Mouse (Mus musculus) stomach, postnatal 0 days (tissue): ENCODE measurements around the gene Fnip1. TPM values are rescaled to one million over a fixed set of nuclear protein-coding genes. Genes with fewer than 3 reads are reported as not detected.

Source experiments
- ATAC-seq: fragments of 200-750 bp; cut with Nextera tagmentation; 2 replicates; pipeline ENCODE4 v1.8.0; 2017; ENCODE audit not compliant: low FRiP score, low TSS enrichment
- DNase-seq: peaks from one replicate; pipeline ENCODE4 v3.0.0-alpha.2; 2016; ENCODE audit warnings: low spot score
- H3K27ac ChIP-seq: fragments of 300-500 bp; sonication (generic); replicated peaks from 2 replicates; pipeline ENCODE4 v1.5.1; 2014; ENCODE audit warnings: mild to moderate bottlenecking, control low read depth
- H3K27me3 ChIP-seq: fragments of 300-500 bp; sonication (generic); 2 replicates; pipeline ENCODE4 v1.6.1; 2014; ENCODE audit warnings: low read length; ENCODE audit not compliant: control insufficient read depth, insufficient read depth
- H3K36me3 ChIP-seq: fragments of 300-500 bp; sonication (generic); 2 replicates; pipeline ENCODE4 v1.6.1; 2014; ENCODE audit warnings: low read length, mixed read lengths; ENCODE audit not compliant: control insufficient read depth, insufficient read depth
- H3K4me1 ChIP-seq: fragments of 300-500 bp; sonication (generic); replicated peaks from 2 replicates; pipeline ENCODE4 v1.6.1; 2014; ENCODE audit warnings: antibody characterized with exemption; ENCODE audit not compliant: control insufficient read depth, insufficient read depth
- H3K4me2 ChIP-seq: fragments of 300-500 bp; sonication (generic); replicated peaks from 2 replicates; pipeline ENCODE4 v1.6.1; 2014; ENCODE audit warnings: low read depth, mild to moderate bottlenecking, control low read depth, moderate library complexity
- H3K4me3 ChIP-seq: fragments of 300-500 bp; sonication (generic); 2 replicates; pipeline ENCODE4 v1.5.1; 2014; ENCODE audit warnings: low read depth, low read length, control low read depth
- H3K9ac ChIP-seq: fragments of 300-500 bp; sonication (generic); 2 replicates; pipeline ENCODE4 v1.6.1; 2014; ENCODE audit warnings: mild to moderate bottlenecking, low read length, control low read depth, mixed read lengths
- H3K9me3 ChIP-seq: fragments of 300-500 bp; sonication (generic); 2 replicates; pipeline ENCODE4 v1.6.1; 2016; ENCODE audit warnings: low read length; ENCODE audit not compliant: control insufficient read depth
- CTCF ChIP-seq: IDR thresholded peaks from 2 replicates; pipeline ENCODE4 v1.5.1; 2016; ENCODE audit warnings: antibody characterized with exemption, low read depth, mild to moderate bottlenecking, moderate library complexity
- EP300 ChIP-seq: optimal IDR thresholded peaks from 2 replicates; pipeline ENCODE3; 2016; ENCODE audit warnings: antibody characterized with exemption
- WGBS: fragments of 180-500 bp; shearing (Covaris S2); extraction: QIAGEN DNeasy Blood & Tissue Kit; methylation state at CpG from one replicate; pipeline ENCODE4 v1.1.7; 2014; 5-methylcytosine and 5-hydroxymethylcytosine counted together
- polyA plus RNA-seq: library from polyadenylated mRNA; unstranded; fragments of >200 nt; fragmentation: Nextera tagmentation; extraction: Ambion mirVana; gene quantifications from 2 replicates; pipeline ENCODE4 v1.2.1, GENCODE M21; 2015

Fnip1 gene
- polyA plus RNA-seq, 1 experiment from 2014 or later, result 5.1 TPM

GRCm38 (mm10) chr11:54404885-54405284, 33.1 kb upstream of the Fnip1 start:
- Histone ChIP-seq H3K9me3 (no peaks in the 10 kb centered on the region), H3K36me3 (no peaks in the 10 kb centered on the region)
- 72% methylated on average over 4 of the region's 4 CpGs for WGBS

GRCm38 (mm10) chr11:54406930-54407546, 31.0 kb upstream of the Fnip1 start:
- TF ChIP-seq CTCF (no peak), EP300 (no peak)
- WGBS, result 74% methylated on average over 4 of the region's 4 CpGs
- Histone ChIP-seq H3K4me3 (no peak overlapping the region), H3K36me3 (no peaks in the 10 kb centered on the region), H3K9ac (no peak overlapping the region), H3K27me3 (no peaks in the 10 kb centered on the region), H3K4me2 (no peak overlapping the region), H3K9me3 (no peaks in the 10 kb centered on the region), H3K4me1 (no peaks in the 10 kb centered on the region), H3K27ac (no peak overlapping the region)
- DNase-seq (no peak), ATAC-seq (no peak)

More at GRCm38 (mm10) chr11:54404885-54405284, 33.1 kb upstream of the Fnip1 start:
- Histone ChIP-seq H3K27ac (no peak overlapping the region), H3K4me2 (no peak overlapping the region), H3K9ac (no peak overlapping the region), H3K4me3 (no peak overlapping the region), H3K27me3 (no peaks in the 10 kb centered on the region), H3K4me1 (no peaks in the 10 kb centered on the region)
- DNase-seq (no peak), ATAC-seq (no peak)
- TF ChIP-seq CTCF, result no peak
- no peak for TF ChIP-seq EP300

DNA sequence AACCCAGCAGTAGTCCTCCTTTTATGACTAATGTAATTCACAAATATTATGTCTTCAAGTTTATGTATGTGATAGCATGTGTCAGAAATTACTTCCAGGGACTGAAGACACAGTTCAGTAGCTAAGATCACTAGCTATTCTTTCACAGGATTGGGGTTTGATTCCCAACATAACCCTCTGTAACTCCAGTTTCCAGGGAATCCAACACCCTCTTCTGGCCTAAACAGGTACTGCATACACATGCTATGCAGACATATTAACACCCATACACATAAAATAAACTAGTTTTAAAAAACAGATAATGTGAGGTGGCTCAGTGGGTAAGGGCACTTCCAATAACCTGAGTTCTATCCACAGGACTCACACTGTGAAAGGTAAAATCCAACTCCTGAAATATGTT, 27.4 kb upstream of the Fnip1 start:
- ATAC-seq (no peak), DNase-seq (no peak)
- no peaks in the 10 kb centered on the region for H3K4me1 ChIP-seq
- no peaks in the 10 kb centered on the region for H3K27me3 ChIP-seq
- H3K4me3 ChIP-seq, result no peak overlapping the region
- no peaks in the 10 kb centered on the region for H3K36me3 ChIP-seq
- no peak overlapping the region for H3K27ac ChIP-seq
- H3K9ac ChIP-seq, result no peak overlapping the region
- no peak overlapping the region for H3K4me2 ChIP-seq
- TF ChIP-seq EP300 (no peak), CTCF (peak; percentile 46)
- no peaks in the 10 kb centered on the region for H3K9me3 ChIP-seq

DNA sequence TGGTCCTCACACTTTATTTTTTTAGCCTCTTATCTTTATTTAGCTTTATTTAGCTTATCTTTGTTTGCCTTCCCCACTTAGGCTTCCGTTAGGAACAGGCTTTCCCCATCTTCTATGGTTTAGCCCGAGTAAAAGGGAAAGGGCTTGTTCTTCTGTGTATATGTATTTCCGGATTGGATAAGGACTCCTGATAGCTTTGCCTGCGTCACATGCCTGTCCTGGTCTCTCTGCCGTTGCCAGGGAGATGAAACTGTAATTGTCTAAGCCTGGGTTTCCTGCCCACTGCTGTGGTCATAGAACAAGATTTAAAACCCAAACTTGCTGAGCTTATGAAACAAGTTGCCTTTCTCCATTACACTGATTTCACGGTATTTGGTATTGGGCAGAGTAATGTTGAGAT, 25.0 kb upstream of the Fnip1 start:
- peak; percentile 78 for ATAC-seq
- DNase-seq, result peak; percentile 33
- no peak overlapping the region for H3K4me2 ChIP-seq
- TF ChIP-seq CTCF, result no peak
- H3K9ac ChIP-seq, result no peak overlapping the region
- no peaks in the 10 kb centered on the region for H3K27me3 ChIP-seq
- no peaks in the 10 kb centered on the region for H3K4me1 ChIP-seq
- WGBS, result 10% methylated on average over 6 of the region's 6 CpGs
- H3K9me3 ChIP-seq, result no peaks in the 10 kb centered on the region
- no peaks in the 10 kb centered on the region for H3K36me3 ChIP-seq
- H3K27ac ChIP-seq, result no peak overlapping the region
- no peak overlapping the region for H3K4me3 ChIP-seq

DNA sequence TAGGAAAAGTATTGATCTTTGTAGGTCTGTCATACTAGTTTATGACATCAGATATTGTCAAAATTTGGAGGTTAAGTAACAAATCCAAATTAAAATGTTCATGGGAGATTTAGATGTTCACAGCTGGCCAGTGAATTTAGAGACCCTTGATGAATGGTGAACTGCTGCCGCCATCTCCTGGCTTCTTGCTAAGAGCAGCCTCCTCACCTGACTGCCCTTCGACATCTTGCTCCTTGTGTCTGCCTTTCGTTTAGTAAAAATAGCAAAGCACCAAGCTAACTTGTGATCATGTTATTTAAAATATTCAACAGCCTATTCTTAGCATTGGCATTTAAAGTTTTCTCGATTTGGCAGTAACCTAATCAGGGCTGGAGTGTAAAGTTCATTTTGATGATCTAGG, 15.0 kb upstream of the Fnip1 start:
- Histone ChIP-seq H3K4me3 (no peak overlapping the region), H3K9ac (no peak overlapping the region), H3K9me3 (no peaks in the 10 kb centered on the region), H3K27ac (no peak overlapping the region), H3K4me1 (no peaks in the 10 kb centered on the region), H3K36me3 (no peaks in the 10 kb centered on the region), H3K27me3 (no peaks in the 10 kb centered on the region), H3K4me2 (no peak overlapping the region)
- WGBS, result 76% methylated on average over 4 of the region's 4 CpGs
- DNase-seq, result no peak
- TF ChIP-seq CTCF (0 out of 2 replicates have a peak, but pooled peaks have one; percentile 23), EP300 (no peak)
- no peak for ATAC-seq

DNA sequence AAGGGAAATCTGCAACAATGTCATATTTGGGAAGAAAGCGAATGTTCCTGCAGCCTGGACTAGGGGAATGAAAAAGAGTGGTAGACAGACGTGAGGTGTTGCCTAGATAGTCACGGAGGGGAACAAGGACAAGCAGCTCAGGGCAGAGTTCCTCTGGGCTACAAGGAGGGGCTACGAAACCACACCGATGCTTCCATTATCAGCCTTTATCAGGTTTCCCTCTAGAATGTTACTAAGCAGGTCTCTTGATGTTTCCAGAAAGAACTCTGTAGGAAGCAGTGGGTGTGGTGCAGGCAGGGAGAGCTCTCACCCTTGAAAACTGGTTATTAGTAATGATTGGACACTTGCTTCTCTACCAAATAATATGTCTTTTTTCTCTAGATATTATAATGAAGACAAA, 11.7 kb upstream of the Fnip1 start:
- H3K36me3 ChIP-seq, result no peaks in the 10 kb centered on the region
- no peak for ATAC-seq
- H3K27me3 ChIP-seq, result no peaks in the 10 kb centered on the region
- no peak overlapping the region for H3K4me3 ChIP-seq
- H3K9me3 ChIP-seq, result no peaks in the 10 kb centered on the region
- no peak overlapping the region for H3K9ac ChIP-seq
- 69% methylated on average over 5 of the region's 5 CpGs for WGBS
- TF ChIP-seq CTCF (no peak), EP300 (no peak)
- no peak for DNase-seq
- H3K4me1 ChIP-seq, result no peaks in the 10 kb centered on the region
- H3K4me2 ChIP-seq, result no peak overlapping the region
- no peak overlapping the region for H3K27ac ChIP-seq
